Mouse (Mus musculus) CH12.LX (cell line): ENCODE measurements around the gene Ankrd2. TPM values are rescaled to one million over a fixed set of nuclear protein-coding genes. Genes with fewer than 3 reads are reported as not detected.
A peak's percentile ranks its signal among the peaks of the same experiment; 100 is the strongest.

Experiments used
- DNase-seq: peaks from one replicate; pipeline ENCODE4 v3.0.0-alpha.2; 2013; ENCODE audit errors: extremely low read depth
- H3K27ac ChIP-seq: 2 replicates; pipeline ENCODE4 v1.5.1; 2012; ENCODE audit warnings: low read depth, mild to moderate bottlenecking, control low read depth, moderate library complexity; ENCODE audit not compliant: insufficient read depth
- H3K27me3 ChIP-seq: replicated peaks from 2 replicates; pipeline ENCODE3; 2012; ENCODE audit warnings: inconsistent platforms
- H3K36me3 ChIP-seq, 2 experiments: replicated peaks in 1 of 2; 2 replicates each; pipeline versions ENCODE3 to v1.6.1; 2012; ENCODE audit warnings: inconsistent platforms in 1 of 2, low read length in 1 of 2, mild to moderate bottlenecking in 1 of 2, mixed read lengths in 1 of 2, moderate library complexity in 1 of 2; ENCODE audit not compliant: control insufficient read depth in 1 of 2, insufficient read depth in 1 of 2
- H3K4me1 ChIP-seq, 2 experiments: 2 replicates each; pipeline ENCODE4 v1.6.1; 2012; ENCODE audit warnings: inconsistent platforms in 1 of 2, moderate library complexity in 1 of 2; ENCODE audit not compliant: insufficient read depth in 2 of 2, control insufficient read depth in 1 of 2
- H3K4me2 ChIP-seq: 2 replicates; pipeline ENCODE4 v1.6.1; 2012; ENCODE audit warnings: low read depth, mild to moderate bottlenecking, control low read depth; ENCODE audit not compliant: poor library complexity, insufficient read depth, severe bottlenecking
- H3K4me3 ChIP-seq, 3 experiments: fragments of 150-350 bp in 1 of 3; sonication (generic) in 1 of 3; replicated peaks in 1 of 3; 2 replicates each; pipeline versions ENCODE3 to v1.5.1; 2011 to 2012; ENCODE audit warnings: low read depth in 2 of 3, low read length in 2 of 3, mild to moderate bottlenecking in 2 of 3, moderate library complexity in 2 of 3, control low read depth in 1 of 3, improper control_type of control experiment in 1 of 3, inconsistent platforms in 1 of 3, mixed read lengths in 1 of 3; ENCODE audit not compliant: poor library complexity in 1 of 3
- H3K79me2 ChIP-seq: replicated peaks from 2 replicates; pipeline ENCODE4 v1.6.1; 2012; ENCODE audit warnings: mild to moderate bottlenecking, moderate library complexity; ENCODE audit not compliant: control insufficient read depth, poor library complexity, insufficient read depth, severe bottlenecking; ENCODE audit errors: extremely low read depth
- H3K9ac ChIP-seq: 2 replicates; pipeline ENCODE4 v1.6.1; 2012; ENCODE audit warnings: low read depth, mild to moderate bottlenecking, control low read depth, moderate library complexity; ENCODE audit not compliant: insufficient read depth
- H3K9me3 ChIP-seq: replicated peaks from 2 replicates; pipeline ENCODE3; 2012; ENCODE audit warnings: low read length, inconsistent platforms, mixed read lengths
- BHLHE40 ChIP-seq: IDR thresholded peaks from 2 replicates; pipeline ENCODE4 v1.6.1; 2011; ENCODE audit warnings: mild to moderate bottlenecking, low read depth, low read length, improper control_type of control experiment
- CHD2 ChIP-seq: IDR thresholded peaks from 2 replicates; pipeline ENCODE4 v1.6.1; 2011; ENCODE audit warnings: low read length, improper control_type of control experiment
- CTCF ChIP-seq, 2 experiments: IDR thresholded peaks in 1 of 2; conservative IDR thresholded peaks in 1 of 2; 2 replicates each; pipeline ENCODE4 v1.5.1; 2011 to 2012; ENCODE audit warnings: low read depth in 2 of 2, low read length in 2 of 2, improper control_type of control experiment in 1 of 2, inconsistent platforms in 1 of 2, mild to moderate bottlenecking in 1 of 2, moderate library complexity in 1 of 2
- E2F4 ChIP-seq: IDR thresholded peaks from 2 replicates; pipeline ENCODE4 v1.6.1; 2011; ENCODE audit warnings: low read depth, low read length, improper control_type of control experiment; ENCODE audit not compliant: insufficient replicate concordance
- ELF1 ChIP-seq: IDR thresholded peaks from 2 replicates; pipeline ENCODE4 v1.6.1; 2014; ENCODE audit warnings: low read depth, mild to moderate bottlenecking, inconsistent platforms, low read length, improper control_type of control experiment
- IRF4 ChIP-seq: IDR thresholded peaks from 2 replicates; pipeline ENCODE4 v1.6.1; 2014; ENCODE audit warnings: low read depth, mild to moderate bottlenecking, inconsistent platforms, low read length, improper control_type of control experiment
- JUN ChIP-seq: IDR thresholded peaks from 2 replicates; pipeline ENCODE4 v1.6.1; 2011; ENCODE audit warnings: low read depth, mild to moderate bottlenecking, low read length, improper control_type of control experiment, moderate library complexity; ENCODE audit not compliant: insufficient read depth
- JUND ChIP-seq: conservative IDR thresholded peaks from 2 replicates; pipeline ENCODE4 v1.6.1; 2011; ENCODE audit warnings: low read depth, low read length, improper control_type of control experiment
- MAFK ChIP-seq: IDR thresholded peaks from 2 replicates; pipeline ENCODE4 v1.6.1; 2011; ENCODE audit warnings: low read length, improper control_type of control experiment; ENCODE audit not compliant: insufficient replicate concordance
- MAX ChIP-seq: IDR thresholded peaks from 2 replicates; pipeline ENCODE4 v1.6.1; 2011; ENCODE audit warnings: low read length, improper control_type of control experiment
- MEF2A ChIP-seq: IDR thresholded peaks from 2 replicates; pipeline ENCODE4 v1.6.1; 2014; ENCODE audit warnings: low read depth, mild to moderate bottlenecking, inconsistent platforms, low read length, improper control_type of control experiment, borderline replicate concordance
- MYC ChIP-seq: IDR thresholded peaks from 2 replicates; pipeline ENCODE4 v1.6.1; 2011; ENCODE audit warnings: low read depth, mild to moderate bottlenecking, improper control_type of control experiment, low read length
- NELFE ChIP-seq: IDR thresholded peaks from 2 replicates; pipeline ENCODE4 v1.6.1; 2011; ENCODE audit warnings: low read depth, low read length, improper control_type of control experiment
- NRF1 ChIP-seq: IDR thresholded peaks from 2 replicates; pipeline ENCODE4 v1.6.1; 2014; ENCODE audit warnings: low read depth, mild to moderate bottlenecking, inconsistent platforms, low read length, improper control_type of control experiment, moderate library complexity
- POLR2A ChIP-seq: IDR thresholded peaks from 2 replicates; pipeline ENCODE4 v1.6.1; 2011; ENCODE audit warnings: low read depth, mild to moderate bottlenecking, improper control_type of control experiment, low read length
- RAD21 ChIP-seq: IDR thresholded peaks from 2 replicates; pipeline ENCODE4 v1.6.1; 2011; ENCODE audit warnings: low read depth, mild to moderate bottlenecking, low read length, improper control_type of control experiment, moderate library complexity
- SMC3 ChIP-seq: IDR thresholded peaks from 2 replicates; pipeline ENCODE4 v1.6.1; 2011; ENCODE audit warnings: low read depth, low read length, improper control_type of control experiment
- TCF12 ChIP-seq: IDR thresholded peaks from 2 replicates; pipeline ENCODE4 v1.6.1; 2014; ENCODE audit warnings: low read depth, mild to moderate bottlenecking, inconsistent platforms, low read length, improper control_type of control experiment
- UBTF ChIP-seq: IDR thresholded peaks from 2 replicates; pipeline ENCODE4 v1.6.1; 2012; ENCODE audit warnings: low read depth, mild to moderate bottlenecking, inconsistent platforms, low read length, improper control_type of control experiment, moderate library complexity
- ZKSCAN1 ChIP-seq: IDR thresholded peaks from 2 replicates; pipeline ENCODE4 v1.6.1; 2012; ENCODE audit warnings: low read depth, inconsistent platforms, low read length, improper control_type of control experiment, borderline replicate concordance
- ZNF384 ChIP-seq: IDR thresholded peaks from 2 replicates; pipeline ENCODE4 v1.6.1; 2012; ENCODE audit warnings: low read depth, low read length, improper control_type of control experiment, inconsistent platforms
- dilution Hi-C: fragments of 300-500 bp; cut with MboI; formaldehyde crosslinking; loops from 2 replicates; pipeline ENCODE4 v1.14.3; 2020; ENCODE audit warnings: low sequenced_read_pairs; ENCODE audit not compliant: extremely low pct_unique_long_range_greater_than_20kb, extremely low pct_ligation_motif_present
- in situ Hi-C: fragments of 300-500 bp; cut with MboI; formaldehyde crosslinking; loops from 3 replicates; pipeline ENCODE4 v1.14.3; 2019; ENCODE audit warnings: low sequenced_read_pairs, low pct_ligation_motif_present, low pct_unique_long_range_greater_than_20kb, mixed read lengths
- polyA plus RNA-seq: library from polyadenylated mRNA; unstranded; fragments of >175 nt; gene quantifications from 2 replicates; pipeline ENCODE4 v1.2.1, GENCODE M21; 2012; ENCODE audit warnings: low read depth; ENCODE audit not compliant: insufficient read length
- total RNA-seq, 2 experiments: library from RNA; depleted of rRNA; stranded (reverse); fragments of 300-350 nt in 1 of 2; fragments of >200 nt in 1 of 2; gene quantifications; 2 replicates each; pipeline ENCODE4 v1.2.3; 2012 to 2014

Ankrd2 gene
- total and polyA plus RNA-seq, 3 experiments = not detected

DNA sequence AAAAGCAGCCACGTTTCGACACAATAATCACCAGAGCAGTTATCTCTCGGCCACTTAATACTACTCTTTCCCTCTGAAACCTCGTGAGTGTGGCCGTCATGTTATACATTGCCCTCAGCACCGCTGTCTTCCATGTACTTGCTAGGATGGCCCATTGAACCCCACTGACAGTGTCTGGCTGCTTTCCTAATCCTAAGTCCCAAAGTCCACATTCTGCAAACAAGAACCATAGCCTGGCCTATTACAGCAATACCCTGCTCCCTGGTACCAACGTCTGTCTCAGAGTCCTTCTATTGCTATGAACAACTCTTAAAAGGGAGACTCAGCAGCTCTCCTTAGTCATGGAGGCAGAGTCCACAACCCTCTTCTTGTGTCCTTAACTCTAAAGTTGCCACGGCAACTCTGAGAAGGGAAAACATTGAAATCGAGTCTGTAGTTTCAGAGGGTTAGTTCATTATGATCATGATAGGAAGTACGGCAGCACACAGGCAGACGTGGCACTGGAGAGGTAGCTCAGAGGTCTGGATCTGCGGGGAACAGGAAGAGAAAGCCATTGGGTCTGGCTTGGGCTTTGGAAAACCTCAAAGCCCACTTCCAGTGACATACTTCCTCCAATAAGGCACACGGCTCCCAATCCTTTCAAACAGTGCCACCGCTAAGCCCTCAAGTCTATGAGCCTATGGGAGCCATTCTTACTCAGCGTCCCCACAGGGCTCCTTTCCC is 36.2 kb downstream of the Ankrd2 start:
- peaks cover 0 to 5% of the 10 kb centered on the region in 2 experiments; a peak in 1 of 4 replicates for H3K4me1 ChIP-seq
- no peak overlapping the region for H3K4me3 ChIP-seq
- no peak overlapping the region for H3K4me2 ChIP-seq
- in situ Hi-C loops = no loop called here
- no peak overlapping the region for H3K27ac ChIP-seq
- no peaks in the 10 kb centered on the region for H3K79me2 ChIP-seq
- no peak for DNase-seq
- no peak overlapping the region for H3K9ac ChIP-seq
- peaks cover 11% of the 10 kb centered on the region for H3K27me3 ChIP-seq
- peaks cover 4% of the 10 kb centered on the region for H3K9me3 ChIP-seq
- dilution Hi-C loops = no loop called here
- TF ChIP-seq ELF1 (no peak), E2F4 (no peak), JUND (no peak), POLR2A (no peak), NELFE (no peak), UBTF (no peak), ZNF384 (no peak), ZKSCAN1 (no peak), JUN (no peak), MYC (no peak), MAX (no peak), CHD2 (no peak), MEF2A (no peak), NRF1 (no peak)
- H3K36me3 ChIP-seq = no peaks in the 10 kb centered on the region

DNA sequence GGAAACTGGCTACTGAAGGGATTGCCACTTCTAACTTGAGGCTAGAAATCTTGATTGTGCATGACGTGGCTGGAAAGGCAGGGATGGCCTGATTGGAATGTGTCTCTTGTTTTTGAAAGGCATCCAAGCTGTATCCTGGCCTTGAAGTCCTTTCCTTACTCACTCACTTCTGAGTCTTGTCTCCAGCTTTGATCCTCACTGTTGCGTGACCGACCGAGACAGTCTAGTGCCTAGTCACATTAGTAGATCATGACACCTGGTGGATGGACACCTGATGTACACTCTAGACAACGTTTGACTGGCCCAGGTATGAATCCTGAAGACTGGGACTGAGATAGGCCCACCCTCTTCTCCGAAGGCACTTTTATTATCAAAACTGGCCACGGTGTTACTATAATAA is 37.0 kb downstream of the Ankrd2 start:
- peaks cover 0 to 5% of the 10 kb centered on the region in 2 experiments; a peak in 1 of 4 replicates for H3K4me1 ChIP-seq
- no peak overlapping the region for H3K4me3 ChIP-seq
- no peaks in the 10 kb centered on the region for H3K36me3 ChIP-seq
- TF ChIP-seq ELF1 (no peak), POLR2A (no peak), SMC3 (peak; percentile 32), CTCF (conservative IDR thresholded peaks at IDR 0.05 in 1 of 2, IDR thresholded peaks at IDR 0.05 in 1 of 2; ENCODE audit: low read depth in 2 of 2, low read length in 2 of 2) (peak in 1 of 2 experiments; percentile 65; a peak in 2 of 4 replicates), MAFK (no peak), ZNF384 (no peak), RAD21 (peak; percentile 61), MEF2A (no peak), BHLHE40 (no peak), IRF4 (no peak), JUN (no peak), TCF12 (no peak), MAX (no peak)
- peaks cover 4% of the 10 kb centered on the region for H3K9me3 ChIP-seq
- dilution Hi-C loops (no loop called here), in situ Hi-C loops (no loop called here)
- peaks cover 11% of the 10 kb centered on the region for H3K27me3 ChIP-seq
- no peaks in the 10 kb centered on the region for H3K79me2 ChIP-seq
- no peak overlapping the region for H3K27ac ChIP-seq
- DNase-seq = peak; percentile 13
- no peak overlapping the region for H3K9ac ChIP-seq
- no peak overlapping the region for H3K4me2 ChIP-seq
